Mouse (Mus musculus) right cerebral cortex, adult 2 months (tissue): ENCODE data around the gene Bmper.
A peak's percentile ranks its signal among the peaks of the same experiment; 100 is the strongest.

Experiments
- DNase-seq, 2 experiments: peaks; one replicate each; pipeline ENCODE4 v3.0.0; 2021 to 2022; ENCODE audit warnings: low spot score in 2 of 2

The Bmper gene

DNA sequence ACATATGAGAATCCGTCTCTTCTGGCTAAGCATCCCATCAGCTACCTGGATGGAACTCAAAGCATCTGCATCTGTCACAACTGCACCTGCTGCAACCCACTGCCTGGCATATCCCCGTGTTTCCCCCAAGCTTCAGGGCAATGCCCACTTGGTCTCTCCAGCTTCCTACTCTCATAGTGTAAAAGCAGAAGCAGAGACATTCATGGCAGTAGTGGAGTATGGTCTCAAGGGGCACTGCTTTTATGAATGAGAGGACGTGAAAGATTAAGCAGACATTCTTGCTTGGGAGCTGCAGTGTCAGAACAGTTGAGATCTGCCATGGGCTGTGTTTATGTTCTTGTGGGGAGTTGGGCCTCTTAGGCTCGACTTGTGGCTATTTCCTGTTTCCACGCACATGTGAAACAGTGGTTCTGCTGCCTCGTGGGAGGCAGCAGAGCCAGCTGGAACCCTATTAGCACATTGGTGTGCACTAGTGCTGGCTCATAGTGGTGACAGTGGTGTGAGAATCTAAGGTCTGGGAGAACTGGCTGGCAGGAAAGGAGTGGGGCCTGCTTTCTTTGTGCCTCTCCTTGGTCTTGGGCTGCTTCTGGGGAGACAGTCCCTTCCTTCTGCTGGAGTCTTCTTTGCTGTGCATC lies 12.6 kb downstream of the Bmper start:
- no peak for DNase-seq

- no peak for DNase-seq
These were observed 13.9 kb downstream of the Bmper start for GRCm38 (mm10) chr9:23236635-23237279.

GRCm38 (mm10) chr9:23239011-23239410 lies 16.1 kb downstream of the Bmper start:
- DNase-seq, result no peak

- peak; percentile 63 to 64 for DNase-seq
These were observed 20.0 kb downstream of the Bmper start for GRCm38 (mm10) chr9:23242911-23243310.

DNA sequence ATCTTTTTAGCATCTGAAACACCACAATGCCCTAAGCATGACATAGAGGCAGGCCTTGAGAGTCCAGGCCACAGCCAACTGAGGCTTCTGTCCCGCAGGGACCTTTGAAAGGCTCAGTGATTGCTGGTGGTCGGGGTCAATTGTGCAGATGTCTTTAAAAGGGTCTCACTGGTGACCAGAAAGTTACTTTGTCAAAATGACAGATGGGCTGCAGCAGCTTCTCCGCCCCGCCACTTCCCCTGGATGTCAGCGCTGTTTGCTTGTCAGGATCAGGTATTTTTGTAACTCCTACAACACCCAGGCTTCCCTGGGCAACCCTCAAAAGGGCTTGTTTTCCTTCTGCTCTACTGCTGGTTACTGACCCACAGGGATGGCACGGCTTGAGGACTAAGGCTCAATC lies 21.0 kb downstream of the Bmper start:
- DNase-seq, result no peak

DNA sequence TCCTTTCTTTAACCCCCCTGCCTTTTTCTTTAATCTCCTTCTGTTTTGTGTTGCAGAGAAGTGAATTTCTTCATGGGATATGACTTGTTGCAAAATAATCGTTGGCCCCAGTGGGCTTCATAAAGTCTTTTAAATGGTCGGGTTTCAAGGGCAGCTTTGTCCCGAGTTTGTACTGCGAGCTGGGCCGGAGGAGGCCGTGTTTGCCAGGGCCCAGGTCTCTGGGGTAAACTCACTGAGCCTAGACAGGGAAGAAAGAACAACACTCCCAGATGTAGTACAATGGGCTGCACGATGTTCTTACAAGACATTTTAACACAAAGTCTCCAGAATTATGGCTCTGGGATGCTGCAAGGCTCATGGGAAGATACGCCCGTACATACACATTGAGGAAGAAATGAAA lies 23.5 kb downstream of the Bmper start:
- DNase-seq, result no peak

DNA sequence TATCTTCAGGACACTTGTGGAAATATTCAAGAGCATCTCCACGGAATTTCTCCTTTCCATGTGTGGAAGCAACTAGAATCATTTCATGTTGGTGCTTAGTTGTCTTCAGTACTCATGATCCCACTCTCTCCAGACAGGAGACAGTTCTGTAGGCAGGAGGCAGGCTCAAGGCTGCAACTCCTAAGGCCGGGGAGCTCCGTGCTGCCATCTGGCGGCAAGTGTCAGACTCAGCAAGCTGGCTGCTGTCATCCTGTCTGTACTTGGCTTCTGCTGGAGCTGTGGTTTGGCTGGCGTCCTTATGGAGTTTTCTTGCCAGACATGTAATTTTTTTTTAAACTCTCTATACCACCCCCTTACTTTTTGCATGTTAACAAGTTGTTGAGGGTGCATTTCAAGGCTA lies 27.1 kb downstream of the Bmper start:
- DNase-seq, result peak; percentile 78 to 86

DNA sequence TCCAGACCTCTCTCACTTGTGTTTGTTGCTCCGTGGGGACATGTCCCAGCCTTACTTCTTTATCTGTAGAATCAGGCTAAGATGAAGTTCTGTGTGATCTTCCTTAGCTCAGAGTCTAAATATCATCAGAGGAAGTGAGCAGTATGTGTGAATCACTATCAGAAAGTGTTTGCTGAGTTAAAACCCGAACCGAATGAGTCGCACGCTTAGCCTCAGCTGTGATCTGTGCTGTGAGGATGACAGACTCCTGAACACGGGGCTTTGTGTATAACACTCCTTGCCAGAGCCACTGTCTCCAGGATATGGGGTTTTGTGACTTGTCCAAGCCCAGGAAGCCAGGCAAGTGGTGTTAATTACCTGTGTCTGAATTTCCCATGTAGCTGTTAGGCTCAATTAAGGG lies 28.1 kb downstream of the Bmper start:
- no peak for DNase-seq

DNA sequence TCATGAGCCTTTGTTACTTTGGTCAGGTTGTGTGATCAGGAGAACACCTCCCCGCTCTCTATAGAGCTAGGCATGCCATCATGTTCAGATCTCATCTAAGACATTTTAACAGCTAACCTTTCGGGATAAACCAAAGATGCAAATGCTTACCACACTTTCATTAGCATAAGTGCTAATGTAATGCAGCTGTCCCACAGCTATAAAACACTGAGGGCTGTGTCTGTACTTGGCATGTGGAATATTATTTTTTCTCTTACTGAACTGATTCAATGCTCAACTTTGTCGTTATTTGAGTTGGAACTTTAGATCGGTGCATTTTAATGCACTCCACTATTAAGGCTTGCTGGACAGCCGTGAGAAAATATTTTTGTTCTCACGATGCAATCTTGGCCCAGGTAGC lies 30.7 kb downstream of the Bmper start:
- DNase-seq, result no peak

DNA sequence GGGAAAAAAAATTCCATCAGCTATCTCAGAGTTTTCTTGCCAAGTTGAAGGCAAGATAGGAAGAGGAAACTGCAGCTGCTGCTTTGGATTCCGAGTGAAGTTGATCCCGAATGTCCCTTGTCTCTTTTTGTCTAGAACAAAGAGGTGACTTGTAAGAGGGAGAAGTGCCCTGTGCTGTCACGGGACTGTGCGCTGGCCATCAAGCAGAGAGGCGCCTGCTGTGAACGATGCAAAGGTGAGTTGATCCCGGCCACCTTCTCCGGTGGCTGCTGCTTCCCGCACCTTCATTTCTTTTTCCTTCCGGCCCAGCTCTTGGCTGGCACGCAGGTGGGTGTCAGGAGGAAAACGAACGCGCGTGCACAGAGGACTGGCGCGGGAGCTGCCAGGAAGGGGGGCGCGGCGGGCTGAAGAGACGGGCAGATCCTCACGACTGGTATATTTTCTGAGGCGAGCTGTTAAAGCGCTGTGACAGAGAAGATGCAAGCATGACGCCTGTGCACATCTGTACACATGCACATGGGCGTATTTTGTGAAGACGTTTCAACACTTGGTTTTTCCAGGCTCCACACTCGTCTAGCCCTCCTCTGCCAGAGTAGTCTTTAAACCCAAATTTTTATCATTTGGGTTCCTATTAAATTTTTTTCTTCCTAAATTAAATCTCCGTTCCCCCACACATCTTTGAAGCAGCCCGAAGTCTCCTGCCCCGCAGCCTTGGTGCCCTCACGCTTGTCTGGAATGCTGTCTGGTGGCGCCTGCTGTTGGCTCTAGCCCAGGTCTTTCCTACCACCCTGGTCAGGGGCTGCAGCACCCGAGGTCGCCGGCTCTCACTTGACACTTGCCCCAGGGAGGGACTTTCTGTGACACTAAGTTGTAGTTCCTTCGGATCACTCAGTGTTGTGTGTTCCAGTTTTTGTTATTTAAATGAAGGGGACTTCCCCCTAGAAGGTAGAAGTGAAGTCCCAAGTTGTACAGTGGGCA lies 31.6 kb downstream of the Bmper start:
- DNase-seq, result peak in 1 of 2 experiments; percentile 32

DNA sequence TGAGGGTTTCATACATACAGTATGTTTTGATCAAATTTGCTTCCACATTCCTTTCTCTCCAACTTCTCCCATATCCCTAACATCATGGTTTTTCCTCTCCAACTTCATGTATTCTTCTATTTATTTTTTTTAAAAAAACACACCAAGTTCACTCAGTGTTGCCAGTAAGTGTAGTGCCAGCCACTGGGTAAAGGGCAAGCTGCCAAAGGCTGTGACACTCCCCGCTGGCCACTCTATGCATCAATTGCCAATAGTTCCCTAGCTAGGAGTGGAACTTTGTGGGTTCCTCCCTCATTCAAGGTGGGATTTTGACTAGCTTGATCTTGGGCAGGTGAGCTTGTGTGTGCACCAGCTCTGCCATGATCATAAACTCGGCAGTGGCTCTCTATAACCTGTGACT lies 33.0 kb downstream of the Bmper start:
- DNase-seq, result no peak

- no peak for DNase-seq
These were observed 33.7 kb downstream of the Bmper start for GRCm38 (mm10) chr9:23256576-23256975.

- DNase-seq, result no peak
These were observed 39.0 kb downstream of the Bmper start for GRCm38 (mm10) chr9:23261834-23262233.

DNA sequence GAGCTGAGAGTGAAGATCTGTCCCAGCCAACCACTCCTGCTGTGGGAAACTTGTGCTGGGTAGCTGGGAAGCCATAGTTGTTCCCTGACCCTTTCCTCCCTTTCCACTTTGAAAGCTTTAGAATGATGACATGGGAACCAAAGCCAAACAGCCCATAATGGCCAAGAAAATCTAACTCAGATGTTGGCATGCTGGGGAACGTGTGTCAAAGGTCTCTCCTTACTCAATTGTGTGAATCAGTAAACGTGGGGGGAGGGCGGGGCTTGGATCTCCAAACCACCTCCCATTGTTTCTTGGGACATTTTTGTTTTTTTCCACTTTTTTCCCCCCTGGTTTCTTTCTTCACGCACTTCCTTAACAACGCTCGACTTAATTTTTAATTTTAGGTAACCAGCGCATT lies 40.0 kb downstream of the Bmper start:
- no peak for DNase-seq

- DNase-seq, result no peak
These were observed 41.6 kb downstream of the Bmper start for GRCm38 (mm10) chr9:23264471-23264870.

- DNase-seq, result peak; percentile 54 to 59
These were observed 45.7 kb downstream of the Bmper start for GRCm38 (mm10) chr9:23268609-23269008.

DNA sequence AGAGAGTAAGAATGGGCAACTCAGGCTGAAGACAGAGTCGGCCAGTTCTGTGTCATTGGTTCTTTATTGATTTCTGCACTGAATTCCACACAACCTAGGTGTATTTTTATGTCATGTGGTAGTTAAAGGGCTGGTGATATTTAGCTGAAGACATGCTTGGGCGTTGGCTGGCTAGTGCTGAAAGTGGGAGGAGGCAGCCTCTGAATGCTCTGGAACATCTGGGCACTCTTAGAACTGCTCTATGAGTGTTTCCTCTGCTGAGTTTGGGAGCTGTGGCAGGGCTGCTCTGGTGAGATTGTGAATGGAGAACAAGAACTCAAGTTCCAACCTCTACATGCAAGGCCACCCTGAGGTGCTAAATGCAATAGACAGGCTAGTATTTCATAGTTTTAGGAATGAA lies 46.2 kb downstream of the Bmper start:
- no peak for DNase-seq

- no peak for DNase-seq
These were observed 53.4 kb downstream of the Bmper start for GRCm38 (mm10) chr9:23276244-23276643.

- DNase-seq, result no peak
These were observed 62.1 kb downstream of the Bmper start for GRCm38 (mm10) chr9:23284940-23285460.

- no peak for DNase-seq
These were observed 70.7 kb downstream of the Bmper start for GRCm38 (mm10) chr9:23293574-23293973.

DNA sequence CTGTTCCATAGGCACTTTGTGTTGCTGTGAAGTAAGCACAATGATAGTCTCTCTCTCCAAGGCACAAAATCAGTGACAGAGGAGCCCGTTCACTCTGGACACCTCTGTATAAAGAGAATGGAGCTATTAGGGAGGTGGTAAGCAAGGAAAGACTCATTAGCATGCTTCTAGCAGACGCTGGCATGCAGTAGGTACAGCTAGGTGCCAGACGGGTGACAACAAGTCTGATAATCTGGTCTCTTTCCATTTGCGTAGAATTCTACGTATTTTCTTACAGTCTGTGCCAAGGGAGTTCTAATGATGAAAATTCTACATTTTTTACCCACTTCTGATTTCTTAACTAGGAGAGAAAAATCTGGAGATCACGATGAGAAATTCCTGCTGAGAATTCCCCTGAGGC lies 72.7 kb downstream of the Bmper start:
- DNase-seq, result no peak

DNA sequence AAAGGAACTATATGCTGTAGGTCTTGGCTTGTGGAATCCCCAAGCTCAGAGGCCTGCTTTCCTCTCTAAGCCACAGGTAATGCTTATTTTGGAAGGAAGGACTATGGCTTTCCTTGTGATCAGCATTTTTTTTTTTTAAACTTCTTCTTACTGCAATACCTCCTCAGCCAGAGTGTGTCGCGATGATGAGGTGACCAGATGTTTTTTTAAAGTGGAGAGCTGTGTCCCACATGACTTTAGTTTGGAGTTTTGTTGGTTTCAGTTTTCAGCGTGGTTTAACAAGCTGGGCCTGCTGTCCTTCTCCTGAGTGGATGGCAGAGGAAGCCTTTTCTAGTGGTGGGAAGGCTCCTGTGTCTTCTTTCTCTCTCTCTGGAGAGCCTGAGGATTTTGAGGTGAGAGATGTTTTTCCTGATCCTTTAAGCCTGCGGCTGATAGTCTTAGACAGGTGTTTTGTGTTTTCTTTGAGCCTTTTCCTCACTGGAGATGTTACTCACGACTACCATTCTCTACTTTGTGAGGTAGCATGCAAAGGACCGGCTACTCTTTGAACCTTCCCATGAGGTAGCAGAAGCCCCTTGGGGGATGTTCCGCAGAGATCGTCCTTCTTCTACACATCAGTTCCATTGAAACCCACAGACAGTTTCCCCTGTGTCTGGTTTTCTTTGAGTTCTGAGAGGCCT lies 74.8 kb downstream of the Bmper start:
- no peak for DNase-seq
